Mouse (Mus musculus): Measurements from ENCODE around the gene Cd83. TPM values are rescaled to one million over a fixed set of nuclear protein-coding genes. Genes with fewer than 3 reads are reported as not detected.
A peak's percentile ranks its signal among the peaks of the same experiment; 100 is the strongest.

Cd83 gene
- total RNA-seq, 2 experiments from 2014 or later: 7.7 to 8.3 TPM

DNA sequence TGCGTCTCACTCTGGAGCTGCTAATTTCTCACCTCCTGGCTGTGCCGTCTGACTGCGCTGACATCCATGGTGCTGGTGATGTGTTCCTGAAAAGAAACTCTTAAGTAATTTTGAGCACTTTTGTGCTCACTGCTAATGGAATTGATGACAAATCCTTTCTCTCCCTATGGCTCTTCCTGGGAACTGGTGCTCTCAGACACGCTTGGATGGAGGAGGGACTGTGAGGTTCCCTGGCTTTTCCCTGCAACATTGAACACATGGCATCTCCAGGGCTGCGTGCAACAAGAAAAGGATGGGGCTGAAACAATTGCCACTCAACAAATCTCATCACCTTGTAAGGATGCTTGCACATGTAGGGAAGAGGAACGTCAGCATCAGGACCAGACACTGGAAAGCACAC lies 11.6 kb upstream of the Cd83 start:
- intact Hi-C loops (cut with DNase I): no loop called here
- DNase-seq (ENCODE audit: extremely low spot score in 1 of 2, low spot score in 2 of 2): no peak

DNA sequence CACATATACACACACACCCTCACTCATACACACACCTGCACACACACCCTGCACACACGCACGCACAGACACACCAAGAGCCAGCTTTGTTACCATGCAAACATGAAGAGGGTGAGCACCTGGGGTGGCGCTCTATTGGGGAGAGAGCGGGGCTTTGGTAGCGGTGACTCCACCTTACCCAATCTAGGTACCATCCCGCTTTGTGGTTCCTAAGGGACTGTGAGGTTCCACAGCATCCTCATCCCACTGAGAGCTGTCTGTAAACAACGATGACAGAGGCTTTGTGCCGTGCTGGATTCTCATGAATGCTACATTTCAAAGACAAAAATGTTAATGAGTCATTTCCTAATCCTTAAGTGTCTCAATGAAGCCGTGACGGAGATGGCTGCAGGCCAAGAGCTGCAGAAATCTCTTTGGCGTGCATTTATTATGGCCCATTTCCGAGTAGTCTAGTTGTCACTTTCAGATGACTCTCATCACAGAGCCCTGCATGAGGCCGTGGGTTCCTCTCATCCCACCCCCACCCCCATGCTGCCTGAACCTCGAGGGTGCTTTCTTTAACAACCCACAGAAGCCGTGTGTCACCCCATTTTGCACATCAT lies 10.5 kb upstream of the Cd83 start:
- DNase-seq (ENCODE audit: extremely low spot score in 1 of 2, low spot score in 2 of 2): peak; percentile 48 to 70
- intact Hi-C loops (cut with DNase I): no loop called here

DNA sequence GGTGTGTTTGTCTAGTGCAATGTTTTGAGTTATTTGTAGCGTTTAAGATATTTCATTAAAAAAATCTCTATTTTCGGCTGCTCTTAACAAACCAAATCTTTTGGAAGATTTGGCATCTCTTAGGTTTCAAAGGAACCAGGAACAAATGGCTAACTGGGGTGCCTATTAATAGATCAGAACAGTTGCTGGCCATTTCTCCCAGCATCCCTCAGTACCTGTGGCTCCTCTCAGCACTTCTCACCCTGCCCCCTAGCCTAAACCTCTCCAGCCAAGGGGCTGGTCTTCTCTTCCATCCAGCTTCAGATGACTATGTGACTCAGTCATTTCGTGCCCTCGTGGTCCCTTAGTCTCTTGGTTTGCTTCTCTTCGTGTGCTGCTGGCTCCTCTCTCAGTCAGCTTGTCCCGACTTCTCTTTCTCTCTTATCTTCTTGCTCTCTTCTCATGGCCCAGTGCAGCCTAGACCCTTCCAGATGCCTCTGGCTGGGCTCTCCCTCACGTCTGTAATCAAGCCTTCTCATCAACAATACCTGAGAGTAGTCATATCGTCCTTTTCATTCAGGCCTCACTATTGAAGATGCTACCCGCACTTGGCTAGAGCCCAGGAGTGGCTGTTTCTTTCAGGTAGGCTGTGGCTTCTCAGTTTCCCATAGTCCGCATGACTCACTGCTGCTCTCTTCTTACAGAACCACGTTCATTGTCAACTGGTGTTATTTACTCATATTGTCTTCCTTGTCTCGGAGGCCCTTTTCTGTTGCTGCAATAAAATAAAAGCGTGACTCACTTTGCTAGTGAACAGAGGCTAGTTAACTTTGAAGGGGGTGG lies 9.8 kb upstream of the Cd83 start:
- intact Hi-C loops (cut with DNase I): no loop called here

DNA sequence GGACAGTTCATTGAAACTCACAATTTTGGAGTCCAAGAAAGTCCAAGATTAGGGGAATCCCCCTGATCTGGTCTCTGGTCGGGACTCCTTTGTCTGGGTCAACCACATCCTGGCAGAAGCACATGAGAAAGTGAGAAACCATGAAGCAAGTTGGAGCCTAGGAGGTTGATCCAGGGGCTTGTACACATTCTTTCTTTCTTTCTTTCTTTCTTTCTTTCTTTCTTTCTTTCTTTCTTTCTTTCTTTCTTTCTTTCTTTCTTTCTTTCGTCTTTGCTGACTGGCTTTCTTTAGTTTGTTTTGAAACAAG lies 9.2 kb upstream of the Cd83 start:
- DNase-seq (ENCODE audit: extremely low spot score in 1 of 2, low spot score in 2 of 2): no peak
- intact Hi-C loops (cut with DNase I): no loop called here

More for the DNA sequence above, 9.8 kb upstream of the Cd83 start:
- no peak for DNase-seq (ENCODE audit: extremely low spot score in 1 of 2, low spot score in 2 of 2)

DNA sequence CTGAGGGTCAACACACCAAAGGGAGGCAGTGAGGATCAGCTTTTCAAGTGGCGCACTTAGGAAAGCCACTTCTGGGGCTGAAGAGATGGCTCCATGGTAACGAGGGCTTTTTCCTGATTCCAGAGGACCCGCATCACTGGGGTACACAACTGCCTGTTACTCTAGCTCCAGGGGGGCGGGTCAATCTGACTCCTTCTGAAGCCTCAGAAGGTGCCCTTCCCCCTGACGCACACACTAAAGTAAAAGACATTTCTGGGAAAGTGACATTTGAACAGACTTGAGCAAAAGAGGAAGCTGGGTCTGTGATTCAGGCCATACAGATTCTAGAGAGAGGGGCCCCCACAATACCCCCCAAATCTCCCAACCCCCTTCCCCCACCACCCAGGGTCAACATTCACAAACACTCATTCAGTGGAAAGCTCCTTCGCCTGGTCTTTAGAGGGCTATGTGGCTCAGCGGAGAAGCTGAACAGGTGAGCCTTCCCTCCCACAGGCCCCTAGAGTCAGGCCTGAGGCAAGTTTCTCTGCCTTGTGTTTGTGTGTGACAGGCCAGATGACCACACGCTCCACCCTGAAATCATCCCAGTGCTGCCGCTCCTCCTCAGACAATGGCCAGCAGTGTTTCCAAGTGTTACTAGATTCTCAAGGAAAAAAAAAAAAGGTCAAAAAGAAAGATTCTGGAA lies 7.1 kb upstream of the Cd83 start:
- intact Hi-C loops (cut with DNase I): no loop called here

DNA sequence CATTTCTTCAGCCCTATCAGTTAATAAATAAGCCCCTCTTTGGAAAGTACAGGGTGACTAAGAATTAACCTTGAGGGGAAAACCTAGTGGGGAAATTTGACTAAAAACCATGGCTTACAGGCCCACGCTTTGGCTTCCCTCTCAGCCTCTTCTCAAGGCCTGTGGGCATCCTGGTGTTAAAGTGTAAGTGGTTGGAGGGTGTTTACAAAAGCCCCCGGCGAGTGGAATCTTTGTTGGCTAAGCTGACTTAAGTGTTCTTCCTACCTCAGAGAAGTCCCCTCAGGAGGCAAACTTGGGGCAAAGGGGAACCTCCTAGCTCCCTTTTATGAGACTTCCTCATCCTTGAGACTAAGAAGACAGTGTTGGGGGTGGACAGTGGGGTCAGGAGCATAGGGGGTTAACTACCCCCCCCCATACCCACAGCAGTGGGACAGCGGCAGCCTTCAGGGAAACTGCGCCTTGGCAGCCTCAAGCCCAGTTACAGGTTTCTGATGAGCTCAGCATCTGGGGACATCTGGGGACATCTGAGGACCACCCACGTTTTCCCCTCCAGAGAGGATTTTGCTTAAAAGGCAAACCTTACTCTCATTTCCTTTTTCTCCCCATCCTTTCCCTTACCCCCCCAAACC lies 6.4 kb upstream of the Cd83 start:
- DNase-seq (ENCODE audit: extremely low spot score in 1 of 2, low spot score in 2 of 2): no peak
- intact Hi-C loops (cut with DNase I): no loop called here

More for the DNA sequence above, 7.1 kb upstream of the Cd83 start:
- no peak for DNase-seq (ENCODE audit: extremely low spot score in 1 of 2, low spot score in 2 of 2)

DNA sequence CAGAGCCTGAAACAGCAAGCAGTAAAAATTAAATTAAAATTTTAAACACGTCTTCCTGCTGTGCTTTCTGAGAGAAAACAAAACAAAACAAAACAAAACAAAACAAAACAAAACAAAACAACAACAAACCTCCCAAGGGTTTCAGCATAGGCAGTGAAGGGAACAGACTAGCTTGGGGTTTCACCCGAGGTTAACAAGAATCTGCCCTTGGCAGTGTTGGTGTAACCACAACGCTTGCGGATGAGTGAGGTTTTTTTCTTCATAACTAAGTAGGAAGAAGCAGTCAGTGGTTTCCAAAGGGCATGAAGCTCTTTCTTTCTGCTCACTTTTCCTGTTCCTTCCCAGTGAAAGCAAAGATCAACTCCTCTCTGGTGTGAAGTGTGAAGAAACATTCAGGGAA lies 5.6 kb upstream of the Cd83 start:
- intact Hi-C loops (cut with DNase I): no loop called here
- no peak for DNase-seq (ENCODE audit: extremely low spot score in 1 of 2, low spot score in 2 of 2)

DNA sequence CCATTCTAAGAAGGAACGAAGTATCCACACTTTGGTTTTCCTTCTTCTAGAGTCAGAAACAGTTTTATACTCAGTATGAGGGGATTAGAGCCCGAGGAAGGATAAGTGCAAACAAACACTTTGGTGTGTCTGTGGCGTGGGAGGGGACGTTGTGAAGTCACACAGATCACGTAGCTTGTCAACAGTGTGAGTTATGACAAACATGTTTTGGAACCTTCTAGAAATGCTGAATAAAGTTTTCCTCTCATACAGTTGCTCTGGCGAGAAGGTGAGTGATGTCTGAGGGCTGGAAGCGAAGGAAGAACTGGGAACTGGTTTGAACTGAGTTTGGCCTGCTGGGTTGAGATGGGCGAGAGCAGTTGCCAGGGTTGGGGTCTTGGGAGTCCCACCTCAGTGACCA lies 4.5 kb upstream of the Cd83 start:
- no peak for DNase-seq (ENCODE audit: extremely low spot score in 1 of 2, low spot score in 2 of 2)
- intact Hi-C loops (cut with DNase I): no loop called here

DNA sequence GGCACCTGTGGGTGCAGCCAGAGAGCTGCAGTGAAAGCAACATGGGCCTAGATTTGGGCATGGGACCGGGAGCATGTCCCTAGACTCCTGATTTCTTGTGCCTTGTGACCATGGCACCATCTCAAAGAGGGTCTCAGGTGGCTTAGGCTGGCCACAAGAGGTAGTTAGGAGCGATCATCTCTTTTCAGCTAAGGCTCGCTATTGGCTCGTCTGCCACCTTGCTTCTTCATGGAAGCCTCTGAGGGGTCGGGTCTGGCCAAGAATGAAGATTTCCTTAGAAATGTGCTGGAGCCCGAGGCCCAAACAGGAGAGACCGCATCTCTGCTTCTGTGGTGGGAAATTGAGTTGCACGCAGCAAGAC lies 1.1 kb downstream of the Cd83 start:
- intact Hi-C loops (cut with DNase I): no loop called here
- no peak for DNase-seq (ENCODE audit: extremely low spot score in 1 of 2, low spot score in 2 of 2)

DNA sequence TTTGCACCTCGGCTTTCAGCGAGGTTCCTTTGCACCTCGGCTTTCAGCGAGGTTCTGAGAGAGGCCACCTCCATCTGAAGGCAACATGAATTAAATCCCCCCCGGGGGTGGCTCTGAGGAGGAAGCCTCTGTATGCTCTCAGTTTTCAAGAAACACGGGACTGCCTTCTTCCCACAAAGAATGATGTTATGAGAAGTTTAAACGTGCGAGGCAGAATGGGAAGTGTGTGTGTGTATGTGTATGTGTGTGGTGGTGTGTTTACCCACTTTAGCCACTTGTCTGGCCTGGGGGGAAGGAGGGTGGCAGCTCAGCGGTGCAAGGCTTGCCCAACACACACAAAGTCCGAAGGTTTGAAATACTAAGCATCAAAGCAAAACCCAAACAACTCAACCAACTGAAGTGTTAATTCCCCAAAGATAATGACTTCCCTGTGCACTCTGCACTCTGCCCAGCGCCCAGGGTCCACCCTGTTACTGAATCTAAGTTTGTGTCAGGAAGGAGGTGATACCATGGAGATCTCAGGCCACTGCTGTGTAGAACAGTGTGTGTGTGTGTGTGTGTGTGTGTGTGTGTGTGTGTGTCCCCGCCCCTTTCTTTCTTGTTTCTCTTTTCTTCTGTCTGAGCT lies 1.7 kb downstream of the Cd83 start:
- intact Hi-C loops (cut with DNase I): no loop called here
- DNase-seq (ENCODE audit: extremely low spot score in 1 of 2, low spot score in 2 of 2): peak in 1 of 2 experiments; percentile 54

DNA sequence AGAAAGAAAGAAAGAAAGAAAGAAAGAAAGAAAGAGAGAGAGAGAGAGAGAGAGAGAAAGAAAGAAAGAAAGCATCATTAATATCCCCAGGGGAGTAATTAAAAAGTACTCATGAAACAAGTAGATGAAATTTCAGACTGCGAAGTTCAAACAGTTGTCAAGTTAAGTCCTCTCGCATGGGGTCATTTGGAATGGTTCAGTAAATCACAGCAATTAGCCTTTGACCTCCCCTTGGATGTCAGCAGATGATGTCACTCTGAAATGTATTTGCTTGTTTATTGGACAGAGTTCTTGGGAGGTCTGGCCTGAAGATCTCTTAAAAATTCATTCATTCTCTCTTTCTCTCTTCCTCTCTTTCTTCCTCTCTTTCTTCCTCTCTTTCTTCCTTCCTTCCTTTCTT lies 2.7 kb downstream of the Cd83 start:
- intact Hi-C loops (cut with DNase I): no loop called here
- DNase-seq (ENCODE audit: extremely low spot score in 1 of 2, low spot score in 2 of 2): no peak

DNA sequence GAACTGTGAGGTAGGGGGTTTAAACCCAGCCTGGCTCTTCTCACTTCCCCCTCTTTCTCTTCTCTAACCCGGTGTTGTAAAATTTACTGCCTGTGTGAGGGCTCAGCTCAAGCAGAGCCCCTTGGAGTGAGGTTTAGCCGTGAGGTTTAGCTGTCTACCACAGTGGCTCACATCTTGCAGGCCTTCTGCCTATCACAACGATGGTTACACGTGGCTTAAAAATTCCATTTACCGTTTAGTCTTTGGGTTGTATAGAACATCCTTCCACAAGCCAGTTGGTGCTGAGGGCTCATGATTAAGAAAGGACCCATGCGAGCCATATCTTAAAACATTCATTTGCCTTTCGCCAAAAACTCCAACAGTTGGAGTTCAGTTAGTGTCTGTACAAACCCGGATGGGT lies 3.5 kb downstream of the Cd83 start:
- no peak for DNase-seq (ENCODE audit: extremely low spot score in 1 of 2, low spot score in 2 of 2)
- intact Hi-C loops (cut with DNase I): no loop called here

DNA sequence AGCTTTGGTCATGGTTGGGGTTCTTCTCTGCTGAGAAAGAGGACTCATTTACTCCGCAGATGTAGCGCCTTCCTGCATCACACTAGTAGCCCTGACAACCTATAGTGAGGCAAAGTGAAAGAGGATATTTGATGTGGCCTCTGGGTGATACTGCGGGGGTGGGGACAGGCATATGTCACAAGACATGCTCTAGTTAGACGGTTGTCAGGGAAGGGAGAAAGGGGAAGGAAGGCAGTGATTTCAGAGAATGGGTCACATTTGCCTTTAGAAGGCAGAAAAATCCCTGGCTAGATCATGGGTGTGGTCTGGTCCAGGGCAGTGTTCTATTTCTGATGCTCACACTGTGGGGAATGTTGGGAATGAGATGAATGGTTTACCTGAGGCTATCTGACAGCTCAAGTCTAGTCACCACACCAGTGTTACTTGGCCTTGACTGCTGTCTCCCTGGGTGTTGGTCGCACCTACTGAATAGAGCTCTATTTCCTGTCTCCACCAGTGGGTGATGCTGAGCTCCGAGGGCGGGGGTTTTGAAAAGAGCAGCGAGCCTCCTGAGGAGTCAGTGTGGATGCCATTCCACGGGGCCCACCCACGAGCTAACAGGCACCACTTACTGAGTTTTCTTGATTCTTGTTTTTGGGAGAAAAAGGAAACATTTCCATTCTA lies 4.5 kb downstream of the Cd83 start:
- intact Hi-C loops (cut with DNase I): no loop called here

DNA sequence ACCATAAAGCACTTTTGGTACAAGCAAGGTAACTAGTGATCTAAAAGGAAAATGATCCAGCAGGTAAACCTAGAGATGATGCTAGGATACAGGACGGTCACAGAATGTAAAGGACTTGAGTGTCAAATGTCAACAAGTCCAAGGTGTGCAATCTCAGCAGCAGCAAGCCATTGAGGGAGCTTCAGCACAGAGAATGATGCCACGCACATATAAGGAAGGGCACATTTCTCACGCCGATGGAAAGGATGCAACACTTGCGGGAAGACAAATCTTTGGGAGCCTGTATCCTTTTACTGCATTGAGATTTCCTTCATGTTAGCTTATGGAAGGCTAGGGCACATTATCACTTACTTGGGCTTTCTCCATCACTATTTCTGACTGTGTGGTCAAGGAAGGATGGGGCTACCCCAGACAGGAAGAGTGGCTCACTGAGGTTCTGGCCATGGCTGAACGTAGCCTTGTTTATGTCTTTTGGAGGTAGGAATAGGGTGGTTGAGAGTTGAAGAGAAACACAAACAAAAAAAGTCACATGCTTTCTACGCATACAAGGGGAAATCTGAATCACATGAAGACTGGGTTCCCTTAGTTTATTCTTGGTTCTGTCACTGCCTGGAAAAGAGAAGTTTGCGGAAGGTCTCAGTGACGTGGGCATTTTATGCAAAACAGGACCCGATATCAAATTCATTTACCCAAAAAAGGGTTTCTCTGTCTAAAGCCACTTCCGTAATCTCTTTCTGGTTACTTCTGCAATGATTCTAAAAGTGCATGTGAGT lies 5.8 kb downstream of the Cd83 start:
- intact Hi-C loops (cut with DNase I): loop anchor here (10.0 kb wide), 1 partner anchor 1184 kb away; no protein-coding TSS in a partner anchor
- DNase-seq (ENCODE audit: extremely low spot score in 1 of 2, low spot score in 2 of 2): no peak

More for the DNA sequence above, 4.5 kb downstream of the Cd83 start:
- peak in 1 of 2 experiments; percentile 21 for DNase-seq (ENCODE audit: extremely low spot score in 1 of 2, low spot score in 2 of 2)

DNA sequence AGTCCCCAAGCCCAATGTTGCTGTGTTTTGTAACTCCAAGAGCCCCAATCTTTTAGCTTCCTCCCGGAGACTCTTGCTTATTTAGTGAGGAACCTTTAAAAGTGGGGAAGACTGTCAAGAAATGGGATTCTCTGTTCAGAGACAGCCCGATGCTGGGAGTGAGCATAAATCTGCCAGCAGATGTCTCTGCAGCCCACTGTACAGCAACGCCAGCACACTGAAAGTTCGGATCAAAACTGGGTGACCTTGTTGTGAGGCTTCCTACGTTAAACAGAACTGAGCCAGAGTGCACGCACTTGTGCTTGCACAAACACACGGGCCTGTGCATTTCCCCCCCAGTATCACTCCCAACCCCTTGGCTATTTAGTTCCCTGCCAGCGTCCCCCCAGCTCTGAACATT lies 10.8 kb downstream of the Cd83 start:
- peak; percentile 42 to 45 for DNase-seq (ENCODE audit: extremely low spot score in 1 of 2, low spot score in 2 of 2)
- intact Hi-C loops (cut with DNase I): loop anchor here (10.0 kb wide), 1 partner anchor 1179 kb away; no protein-coding TSS in a partner anchor

DNA sequence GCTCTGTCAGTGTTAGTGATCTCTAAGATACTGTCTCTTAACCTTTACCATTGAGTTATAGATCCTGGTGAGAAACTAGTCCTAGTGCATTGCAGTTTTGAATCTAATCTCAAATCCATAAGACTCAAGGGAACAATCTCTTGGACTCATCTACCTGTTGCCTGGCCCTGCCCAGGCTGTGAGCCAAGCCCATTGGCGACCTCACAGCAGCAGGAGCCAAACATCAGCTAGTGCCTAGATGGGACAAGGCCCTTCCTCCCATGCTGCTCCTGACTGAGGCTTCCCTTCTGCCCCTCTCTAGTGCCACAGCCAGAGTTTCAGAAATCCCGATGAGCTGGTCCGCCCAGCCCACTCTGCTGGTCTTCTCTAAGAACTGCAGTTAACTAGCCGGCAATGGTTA lies 14.1 kb downstream of the Cd83 start:
- intact Hi-C loops (cut with DNase I): loop anchor here (10.0 kb wide), 1 partner anchor 1176 kb away; no protein-coding TSS in a partner anchor
- DNase-seq (ENCODE audit: extremely low spot score in 1 of 2, low spot score in 2 of 2): no peak

DNA sequence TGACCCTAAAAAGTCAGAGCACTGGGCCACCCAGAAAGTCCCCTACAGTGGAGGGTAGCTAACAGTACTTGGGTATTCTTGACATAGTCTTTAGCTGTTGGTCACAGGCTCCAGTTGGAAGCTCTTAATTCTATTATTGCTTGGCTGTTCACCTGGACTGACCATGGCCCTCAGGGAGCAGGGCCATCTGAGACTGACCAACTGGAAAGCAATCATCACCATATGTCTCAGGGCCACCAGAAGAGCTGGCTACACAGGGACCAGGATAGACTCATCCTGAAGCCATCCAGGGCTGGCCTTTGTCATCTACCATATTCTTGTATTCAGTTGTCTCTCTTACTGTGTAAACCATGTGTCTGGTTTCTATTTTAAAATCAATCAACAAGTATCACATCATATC lies 15.6 kb downstream of the Cd83 start:
- intact Hi-C loops (cut with DNase I): no loop called here

DNA sequence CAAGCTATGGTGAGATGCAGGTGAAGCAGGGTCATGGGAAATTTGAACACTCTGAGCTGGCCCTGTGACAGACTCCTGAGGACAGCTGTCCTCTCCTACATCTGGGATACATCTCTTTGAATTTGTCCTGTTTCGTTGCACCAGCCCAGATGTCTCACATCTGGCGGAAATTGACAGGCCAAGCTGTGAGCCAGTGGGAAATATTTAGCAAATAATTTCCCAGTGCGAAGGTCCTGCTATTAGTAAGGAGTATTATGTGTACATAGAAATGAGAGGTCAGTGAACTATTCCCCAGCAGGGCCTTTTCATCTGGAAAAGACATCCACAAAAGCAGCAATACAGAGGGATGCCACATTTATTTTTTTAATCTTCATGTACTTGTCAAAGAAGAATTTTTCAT lies 17.4 kb downstream of the Cd83 start:
- no peak for DNase-seq (ENCODE audit: extremely low spot score in 1 of 2, low spot score in 2 of 2)
- intact Hi-C loops (cut with DNase I): no loop called here

More for the DNA sequence above, 15.6 kb downstream of the Cd83 start:
- no peak for DNase-seq (ENCODE audit: extremely low spot score in 1 of 2, low spot score in 2 of 2)

Measured in left cerebral cortex, postnatal 10 days (tissue).